Mouse (Mus musculus) midbrain, embryonic 16.5 days (tissue): Measurements from ENCODE around the gene Gan. TPM values are rescaled to one million over a fixed set of nuclear protein-coding genes. Genes with fewer than 3 reads are reported as not detected.

Experiments
- ATAC-seq: fragments of 200-750 bp; cut with Nextera tagmentation; 2 replicates; pipeline ENCODE4 v1.8.0; 2017; ENCODE audit warnings: moderate TSS enrichment
- H3K27ac ChIP-seq: fragments of 300-500 bp; sonication (generic); 2 replicates; pipeline ENCODE4 v1.5.1; 2014; ENCODE audit warnings: mild to moderate bottlenecking, low read length, mixed read lengths
- H3K27me3 ChIP-seq: fragments of 300-500 bp; sonication (generic); 2 replicates; pipeline ENCODE4 v1.6.1; 2014; ENCODE audit warnings: low read depth, low read length, mixed read lengths; ENCODE audit not compliant: control insufficient read depth, insufficient read depth
- H3K36me3 ChIP-seq: fragments of 300-500 bp; sonication (generic); 2 replicates; pipeline ENCODE4 v1.6.1; 2014; ENCODE audit warnings: mild to moderate bottlenecking, low read length, moderate library complexity, mixed read lengths; ENCODE audit not compliant: control insufficient read depth, insufficient read depth
- H3K4me1 ChIP-seq: fragments of 300-500 bp; sonication (generic); 2 replicates; pipeline ENCODE4 v1.6.1; 2014; ENCODE audit warnings: mild to moderate bottlenecking, low read length, mixed read lengths; ENCODE audit not compliant: control insufficient read depth, insufficient read depth
- H3K4me2 ChIP-seq: fragments of 300-500 bp; sonication (generic); 2 replicates; pipeline ENCODE4 v1.6.1; 2014; ENCODE audit warnings: mild to moderate bottlenecking, low read length, mixed read lengths
- H3K4me3 ChIP-seq: fragments of 300-500 bp; sonication (generic); 2 replicates; pipeline ENCODE4 v1.5.1; 2014; ENCODE audit warnings: low read depth, mild to moderate bottlenecking, low read length, moderate library complexity, mixed read lengths
- H3K9ac ChIP-seq: fragments of 300-500 bp; sonication (generic); 2 replicates; pipeline ENCODE4 v1.6.1; 2014; ENCODE audit warnings: low read depth, low read length, mixed read lengths
- H3K9me3 ChIP-seq: fragments of 300-500 bp; sonication (generic); replicated peaks from 2 replicates; pipeline ENCODE4 v1.6.1; 2014; ENCODE audit warnings: mild to moderate bottlenecking, low read length, mixed read lengths; ENCODE audit not compliant: control insufficient read depth, poor library complexity, severe bottlenecking
- WGBS: fragments of 180-500 bp; shearing (Covaris S2); extraction: QIAGEN DNeasy Blood & Tissue Kit; methylation state at CpG from one replicate; pipeline ENCODE4 v1.1.7; 2014; 5-methylcytosine and 5-hydroxymethylcytosine counted together
- polyA plus RNA-seq: library from polyadenylated mRNA; unstranded; fragments of >200 nt; fragmentation: Nextera tagmentation; extraction: Ambion mirVana; gene quantifications from 2 replicates; pipeline ENCODE4 v1.2.1, GENCODE M21; 2015

Gan gene
- polyA plus RNA-seq, 1 experiment from 2014 or later = 3.4 TPM

GRCm38 (mm10) chr8:117118409-117118808 is 39.5 kb upstream of the Gan start:
- Histone ChIP-seq H3K9me3 (no peaks in the 10 kb centered on the region), H3K36me3 (no peaks in the 10 kb centered on the region), H3K27ac (no peak overlapping the region), H3K4me3 (no peak overlapping the region), H3K4me2 (no peak overlapping the region), H3K4me1 (peaks cover 6% of the 10 kb centered on the region; the same call in 1 of the 2 replicates), H3K9ac (no peak overlapping the region), H3K27me3 (no peaks in the 10 kb centered on the region)
- WGBS = 88% methylated on average over 9 of the region's 9 CpGs
- no peak for ATAC-seq

GRCm38 (mm10) chr8:117121277-117121676 is 36.7 kb upstream of the Gan start:
- Histone ChIP-seq H3K27me3 (no peaks in the 10 kb centered on the region), H3K9me3 (no peaks in the 10 kb centered on the region), H3K4me3 (no peak overlapping the region), H3K36me3 (no peaks in the 10 kb centered on the region), H3K9ac (no peak overlapping the region), H3K4me2 (no peak overlapping the region), H3K4me1 (no peaks in the 10 kb centered on the region), H3K27ac (no peak overlapping the region)
- no peak for ATAC-seq
- 70% methylated on average over 8 of the region's 8 CpGs for WGBS

GRCm38 (mm10) chr8:117123850-117124633 is 33.9 kb upstream of the Gan start:
- Histone ChIP-seq H3K9me3 (no peaks in the 10 kb centered on the region), H3K27ac (no peak overlapping the region), H3K4me1 (no peaks in the 10 kb centered on the region), H3K36me3 (no peaks in the 10 kb centered on the region), H3K4me3 (no peak overlapping the region), H3K9ac (no peak overlapping the region), H3K4me2 (no peak overlapping the region), H3K27me3 (no peaks in the 10 kb centered on the region)
- 78% methylated on average over 13 of the region's 13 CpGs for WGBS
- no peak for ATAC-seq

GRCm38 (mm10) chr8:117125854-117126253 is 32.1 kb upstream of the Gan start:
- Histone ChIP-seq H3K4me2 (no peak overlapping the region), H3K9me3 (no peaks in the 10 kb centered on the region), H3K27ac (no peak overlapping the region), H3K9ac (no peak overlapping the region), H3K27me3 (no peaks in the 10 kb centered on the region), H3K36me3 (no peaks in the 10 kb centered on the region), H3K4me1 (no peaks in the 10 kb centered on the region), H3K4me3 (no peak overlapping the region)
- WGBS = 93% methylated on average over 3 of the region's 3 CpGs
- ATAC-seq = no peak

GRCm38 (mm10) chr8:117126411-117126810 is 31.5 kb upstream of the Gan start:
- Histone ChIP-seq H3K4me2 (no peak overlapping the region), H3K27me3 (no peaks in the 10 kb centered on the region), H3K4me3 (no peak overlapping the region), H3K27ac (no peak overlapping the region), H3K36me3 (no peaks in the 10 kb centered on the region), H3K9me3 (no peaks in the 10 kb centered on the region), H3K4me1 (no peaks in the 10 kb centered on the region), H3K9ac (no peak overlapping the region)
- WGBS = 97% methylated on average over 3 of the region's 3 CpGs
- no peak for ATAC-seq

GRCm38 (mm10) chr8:117127063-117127462 is 30.9 kb upstream of the Gan start:
- Histone ChIP-seq H3K4me1 (no peaks in the 10 kb centered on the region), H3K9ac (no peak overlapping the region), H3K27me3 (no peaks in the 10 kb centered on the region), H3K4me3 (no peak overlapping the region), H3K4me2 (no peak overlapping the region), H3K27ac (no peak overlapping the region), H3K36me3 (no peaks in the 10 kb centered on the region), H3K9me3 (no peaks in the 10 kb centered on the region)
- no peak for ATAC-seq
- 84% methylated on average over 8 of the region's 8 CpGs for WGBS

- ATAC-seq = no peak
- Histone ChIP-seq H3K27ac (no peak overlapping the region), H3K27me3 (no peaks in the 10 kb centered on the region), H3K4me1 (no peaks in the 10 kb centered on the region), H3K36me3 (no peaks in the 10 kb centered on the region), H3K4me3 (no peak overlapping the region), H3K4me2 (no peak overlapping the region), H3K9ac (no peak overlapping the region), H3K9me3 (0 out of 2 replicates have a peak, but pooled peaks cover 3% of the 10 kb centered on the region)
- WGBS = 92% methylated on average over 3 of the region's 3 CpGs
Observed at GRCm38 (mm10) chr8:117133702-117134101, 24.2 kb upstream of the Gan start.

GRCm38 (mm10) chr8:117136351-117136750 is 21.6 kb upstream of the Gan start:
- H3K4me1 ChIP-seq = no peaks in the 10 kb centered on the region
- 22% methylated on average over 4 of the region's 4 CpGs for WGBS
- no peak for ATAC-seq
- no peak overlapping the region for H3K9ac ChIP-seq
- H3K9me3 ChIP-seq = 0 out of 2 replicates have a peak, but pooled peaks cover 3% of the 10 kb centered on the region
- no peak overlapping the region for H3K4me2 ChIP-seq
- H3K4me3 ChIP-seq = no peak overlapping the region
- no peaks in the 10 kb centered on the region for H3K36me3 ChIP-seq
- no peaks in the 10 kb centered on the region for H3K27me3 ChIP-seq
- no peak overlapping the region for H3K27ac ChIP-seq

- 68% methylated on average over 2 of the region's 2 CpGs for WGBS
- Histone ChIP-seq H3K27ac (no peak overlapping the region), H3K9ac (no peak overlapping the region), H3K4me3 (no peak overlapping the region), H3K36me3 (no peaks in the 10 kb centered on the region), H3K9me3 (0 out of 2 replicates have a peak, but pooled peaks cover 3% of the 10 kb centered on the region), H3K4me2 (no peak overlapping the region), H3K4me1 (no peaks in the 10 kb centered on the region), H3K27me3 (no peaks in the 10 kb centered on the region)
- ATAC-seq = no peak
Observed at GRCm38 (mm10) chr8:117136763-117137162, 21.2 kb upstream of the Gan start.
